Mouse (Mus musculus): ENCODE results near the gene Prm1. TPM values are rescaled to one million over a fixed set of nuclear protein-coding genes. Genes with fewer than 3 reads are reported as not detected.

Gene Prm1
- polyA plus RNA-seq, 1 experiment = not detected

- Histone ChIP-seq H3K27ac (ENCODE audit: insufficient read depth, low read depth, low read length) (no peak overlapping the region), H3K4me3 (ENCODE audit: insufficient read depth, low read depth, low read length) (no peak overlapping the region), H3K4me1 (ENCODE audit: control insufficient read depth, insufficient read depth, low read length) (peaks cover 11% of the 10 kb centered on the region)
- 69% methylated on average over 7 of the region's 7 CpGs for WGBS
- TF ChIP-seq POLR2A (IDR thresholded peaks at IDR 0.05; ENCODE audit: insufficient read depth, low read depth, low read length) = no peak
- TF ChIP-seq CTCF (IDR thresholded peaks at IDR 0.05; ENCODE audit: insufficient read depth, low read depth, low read length) = no peak
These were observed 56.4 kb downstream of the Prm1 start for GRCm38 (mm10) chr16:10749226-10749625.

Other genes with a start within 250 kb of the Prm1 start
- not detected in 2 replicates for gene Socs1, start 20.3 kb downstream of the Prm1 start, polyA plus RNA-seq (2012; ENCODE audit: insufficient read depth, insufficient read length, low replicate concordance, missing spikeins)
- not detected in 2 replicates for gene Tnp2, start 17.2 kb downstream of the Prm1 start, polyA plus RNA-seq (2012; ENCODE audit: insufficient read depth, insufficient read length, low replicate concordance, missing spikeins)
- not detected in 2 replicates for gene Prm3, start 14.9 kb downstream of the Prm1 start, polyA plus RNA-seq (2012; ENCODE audit: insufficient read depth, insufficient read length, low replicate concordance, missing spikeins)
- not detected in 2 replicates for gene Prm2, start 9.7 kb downstream of the Prm1 start, polyA plus RNA-seq (2012; ENCODE audit: insufficient read depth, insufficient read length, low replicate concordance, missing spikeins)
- gene Gm11172, start 7.1 kb upstream of the Prm1 start, polyA plus RNA-seq (2012; ENCODE audit: insufficient read depth, insufficient read length, low replicate concordance, missing spikeins) = not detected in 2 replicates
- gene Rmi2, start 29.2 kb upstream of the Prm1 start, polyA plus RNA-seq (2012; ENCODE audit: insufficient read depth, insufficient read length, low replicate concordance, missing spikeins) = not detected in 2 replicates

All from olfactory bulb, adult 2 months (tissue).